Mouse (Mus musculus): ENCODE measurements around the gene Lrp11.

DNA sequence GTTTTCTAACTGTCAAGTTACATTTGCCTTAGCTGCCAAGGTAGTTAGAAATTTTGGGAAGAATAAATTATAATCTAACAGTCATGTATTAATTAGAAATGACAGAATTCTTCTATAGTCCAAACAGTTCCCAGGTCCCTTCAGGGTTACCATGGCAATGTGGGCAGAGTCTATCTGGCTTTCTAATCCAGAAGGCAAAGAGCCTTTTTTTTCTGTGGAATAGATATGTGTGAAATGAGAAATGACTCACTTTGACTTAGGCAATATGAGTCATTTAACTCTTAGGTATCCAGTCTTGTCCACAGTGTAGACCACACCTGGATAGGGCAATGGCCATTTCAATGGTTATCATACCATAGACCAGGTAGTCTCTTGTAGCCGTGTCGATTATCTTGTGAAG is 8.2 kb upstream of the Lrp11 start:
- TF ChIP-seq CTCF (IDR thresholded peaks at IDR 0.05; ENCODE audit: low read depth): no peak
- no peak for TF ChIP-seq EP300 (IDR thresholded peaks at IDR 0.05; ENCODE audit: low read depth)

All from heart, postnatal 0 days (tissue).